Mouse (Mus musculus): Measurements from ENCODE around the gene Sidt1.

Sidt1 gene

DNA sequence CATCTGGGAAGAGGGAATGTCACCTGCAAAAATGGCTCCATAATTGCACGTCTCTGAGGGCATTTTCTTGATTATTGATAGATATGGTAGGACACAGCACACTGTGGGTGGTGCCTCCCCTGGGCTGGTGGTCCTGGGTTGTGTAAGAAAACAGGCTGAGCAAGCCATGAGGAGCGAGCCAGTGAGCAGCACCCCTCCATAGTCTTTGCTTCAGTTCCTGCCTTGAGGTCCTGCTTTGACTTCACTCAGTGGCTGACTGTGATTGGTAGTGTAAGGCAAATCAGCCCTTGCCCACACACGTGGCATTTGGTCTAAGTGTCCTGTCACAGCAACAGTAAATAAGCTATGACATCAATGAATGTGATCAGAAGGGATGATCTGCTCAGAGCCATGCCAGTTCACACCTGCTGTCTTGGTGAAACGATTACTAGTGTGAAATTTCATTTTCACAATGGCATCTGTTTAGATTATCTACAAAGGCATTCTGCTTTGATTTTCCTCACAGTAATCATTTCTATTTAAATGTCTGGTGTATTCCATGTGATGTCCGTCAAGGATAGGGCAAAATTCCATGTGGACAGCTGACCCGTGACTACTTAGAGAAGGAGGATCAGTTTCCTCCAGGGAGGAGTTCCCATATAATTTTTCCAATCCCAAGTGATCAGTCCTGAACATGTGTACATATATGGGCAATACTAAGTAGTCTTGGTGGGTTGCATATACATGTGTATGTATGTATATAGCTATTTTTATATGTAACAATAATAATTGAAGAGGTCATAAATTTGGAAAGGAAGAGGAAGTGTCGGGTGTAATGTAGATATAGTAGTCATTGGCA lies 79.0 kb downstream of the Sidt1 start:
- DNase-seq (ENCODE audit: low read depth, low spot score), result no peak

DNA sequence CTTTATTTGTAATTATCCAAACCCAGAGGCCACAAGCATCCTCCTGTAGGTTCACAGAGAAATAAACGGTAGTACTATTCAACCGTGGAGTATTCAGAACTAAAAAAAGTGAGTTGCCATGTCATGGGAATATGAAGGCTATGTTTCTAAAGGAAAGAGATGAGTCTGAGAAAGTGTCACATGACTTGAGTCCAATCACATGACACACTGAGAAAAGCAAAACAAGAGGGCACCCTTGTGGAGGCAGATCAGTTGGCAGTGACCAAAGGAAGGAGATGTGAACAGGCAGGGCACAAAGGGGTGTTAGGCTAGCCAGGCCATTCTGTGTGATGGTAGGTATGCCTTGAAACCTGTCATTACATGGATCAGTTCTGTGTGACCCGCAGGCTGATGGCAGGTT lies 80.3 kb downstream of the Sidt1 start:
- DNase-seq (ENCODE audit: low read depth, low spot score), result no peak

DNA sequence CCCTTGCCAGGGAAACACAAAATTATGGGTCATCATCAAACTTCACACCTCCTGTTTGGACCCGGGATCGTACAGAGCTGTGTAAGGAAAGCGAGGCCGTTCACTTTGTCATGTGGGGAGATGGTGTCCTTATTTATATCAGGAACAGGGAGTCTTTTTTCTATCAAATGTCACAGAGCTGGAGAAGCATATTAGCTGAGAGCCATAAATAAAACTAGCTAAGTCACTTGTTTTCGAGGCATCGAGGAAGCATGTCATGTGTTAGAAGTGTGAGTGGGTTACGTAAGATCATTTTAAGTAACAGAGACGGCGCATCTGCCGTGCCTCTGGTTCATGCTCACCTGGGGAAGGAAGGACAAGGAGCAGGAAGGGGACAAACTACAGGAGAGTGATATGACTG lies 83.0 kb downstream of the Sidt1 start:
- DNase-seq (ENCODE audit: low read depth, low spot score), result no peak

DNA sequence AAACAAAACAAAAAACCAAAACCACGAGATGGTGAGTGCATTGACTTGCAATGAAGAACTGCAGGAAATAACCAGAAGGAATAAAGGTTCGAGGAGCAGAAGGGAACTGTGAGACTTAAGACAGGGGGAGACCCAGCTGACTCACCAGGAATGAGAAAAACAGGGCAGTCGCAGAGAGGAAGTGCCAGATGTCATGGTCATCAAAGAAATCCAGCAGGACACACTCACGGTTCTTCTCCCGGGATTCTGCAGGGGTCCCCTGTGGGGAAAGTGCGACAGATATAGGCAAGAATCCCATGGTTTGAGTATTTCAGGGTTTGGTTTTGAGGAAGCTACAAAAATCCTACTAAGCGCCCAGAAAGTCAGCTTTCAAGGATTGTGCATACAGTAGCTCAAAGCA lies 89.7 kb downstream of the Sidt1 start:
- no peak for DNase-seq (ENCODE audit: low read depth, low spot score)

DNA sequence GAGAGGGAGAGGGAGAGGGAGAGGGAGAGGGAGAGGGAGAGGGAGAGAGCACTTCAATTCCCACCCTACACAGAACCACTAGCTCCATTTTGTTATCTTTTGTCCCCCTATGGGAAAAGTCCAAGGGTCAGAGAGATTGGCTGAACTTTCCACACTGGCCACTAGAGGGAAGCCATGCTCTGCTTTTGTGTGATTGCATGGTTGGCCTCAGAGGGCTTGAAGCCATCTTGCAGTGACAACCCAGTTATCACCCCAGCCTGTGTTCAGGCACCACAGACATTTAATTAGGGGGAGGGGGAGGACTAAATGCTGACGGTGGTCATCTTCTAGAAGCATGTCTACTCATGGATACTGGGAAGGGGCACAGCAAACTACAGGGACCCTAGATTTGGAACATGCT lies 90.4 kb downstream of the Sidt1 start:
- DNase-seq (ENCODE audit: low read depth, low spot score), result peak; percentile 82

DNA sequence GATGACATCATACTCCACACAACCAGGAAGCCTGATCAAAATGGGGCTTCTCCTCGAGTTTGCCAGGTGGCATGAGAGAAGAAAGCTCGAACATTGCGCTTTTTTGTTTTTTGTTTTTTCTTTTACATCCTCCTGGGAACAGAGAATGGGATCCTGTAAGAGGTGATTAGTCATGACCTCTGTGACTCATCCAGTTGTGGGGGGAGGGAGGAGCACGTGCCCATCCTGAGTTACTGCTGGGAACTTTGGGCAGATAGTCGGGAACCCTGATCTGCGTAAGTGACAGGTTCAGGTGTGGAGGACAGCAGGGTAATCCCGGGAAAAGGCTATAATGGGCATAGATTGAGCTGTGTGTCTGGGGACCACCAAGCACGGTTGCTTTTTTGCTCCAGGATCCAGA lies 92.6 kb downstream of the Sidt1 start:
- DNase-seq (ENCODE audit: low read depth, low spot score), result no peak

DNA sequence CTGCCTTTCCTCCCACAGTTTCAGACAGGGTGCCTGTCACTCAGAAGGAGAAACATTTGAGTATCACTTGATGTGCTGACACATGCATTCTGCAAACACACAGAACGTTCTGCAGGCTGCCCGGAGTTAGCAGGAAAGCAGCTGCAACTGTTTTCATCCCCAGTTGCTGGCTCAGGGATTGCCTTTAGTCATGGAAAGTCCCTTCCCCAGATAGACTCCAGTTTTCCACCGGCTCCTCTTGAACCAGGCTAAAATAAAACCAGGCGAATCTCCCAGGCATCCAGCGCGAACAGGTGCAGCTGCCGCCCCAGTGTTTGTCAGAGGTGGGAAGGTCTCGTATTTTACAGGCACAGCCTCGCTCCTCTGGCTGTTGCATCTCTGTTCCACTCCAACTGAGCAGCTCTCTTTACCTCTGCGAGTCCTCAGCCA lies 94.1 kb downstream of the Sidt1 start:
- DNase-seq (ENCODE audit: low read depth, low spot score), result peak; percentile 7

DNA sequence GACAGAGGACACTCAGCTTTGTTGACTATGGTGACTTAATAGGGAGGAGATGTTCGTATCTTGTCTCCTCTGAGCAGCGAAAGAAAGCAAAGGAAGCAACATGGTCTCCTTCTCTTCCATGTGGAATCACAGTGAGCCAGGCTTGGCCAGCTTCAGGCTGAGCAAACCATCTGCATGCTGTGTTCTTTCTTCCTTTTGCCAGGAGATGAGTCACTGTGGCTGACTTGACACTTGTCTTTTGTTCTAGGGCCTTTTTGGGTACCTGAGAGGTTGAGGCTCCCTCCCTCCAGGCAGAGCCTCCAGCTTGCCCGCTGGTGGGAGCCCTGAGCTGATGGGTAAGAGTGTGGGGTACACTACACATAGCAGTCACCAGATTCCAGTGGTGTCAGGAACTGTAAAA lies 95.2 kb downstream of the Sidt1 start:
- DNase-seq (ENCODE audit: low read depth, low spot score), result no peak

DNA sequence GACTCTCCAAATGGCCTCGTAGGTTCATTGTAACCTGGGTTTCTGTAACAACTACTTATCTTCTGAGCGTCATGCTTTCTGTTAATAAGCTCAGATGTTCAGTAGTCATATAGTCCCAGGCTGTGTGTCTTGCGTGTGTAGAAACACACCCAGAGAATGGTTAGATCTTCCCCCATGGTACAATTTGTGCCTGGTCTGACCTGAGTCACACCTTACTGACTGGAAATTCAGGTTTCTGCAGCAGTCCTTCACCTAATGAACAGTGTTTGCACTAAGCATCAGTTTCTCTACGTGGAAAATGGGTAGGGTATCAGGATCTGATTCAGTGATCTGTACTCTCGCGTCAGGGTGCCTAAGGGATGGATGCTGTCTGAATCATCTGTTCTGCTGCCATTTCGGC lies 100.0 kb downstream of the Sidt1 start:
- DNase-seq (ENCODE audit: low read depth, low spot score), result no peak

DNA sequence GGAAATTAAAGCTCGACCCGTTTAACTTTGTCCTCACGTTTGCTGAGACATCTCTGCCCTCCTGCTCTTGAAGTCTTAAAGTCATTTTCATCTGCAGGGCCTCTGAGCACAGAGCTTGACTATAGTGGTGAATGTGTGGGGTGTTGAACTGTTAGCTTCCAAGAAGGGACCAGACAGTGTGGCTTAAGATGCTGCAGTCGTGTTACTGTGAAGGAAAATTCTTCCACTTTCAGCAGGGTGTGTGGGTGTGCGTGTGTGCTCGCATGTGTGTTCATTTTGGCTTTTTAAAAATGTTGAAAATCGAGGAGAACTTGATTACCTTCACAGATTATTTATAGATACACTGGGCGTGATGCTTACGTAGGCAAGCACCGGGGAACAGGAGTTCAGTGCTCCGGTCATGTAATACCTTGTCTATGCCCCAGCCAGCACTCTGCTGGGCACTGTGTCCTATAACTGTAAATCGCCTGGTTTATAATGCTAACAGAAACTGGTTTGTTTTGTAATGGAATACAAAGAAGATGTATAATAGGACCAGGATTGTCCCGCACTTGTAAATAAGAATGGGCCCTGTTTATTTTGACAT lies 106.2 kb downstream of the Sidt1 start:
- DNase-seq (ENCODE audit: low read depth, low spot score), result no peak

DNA sequence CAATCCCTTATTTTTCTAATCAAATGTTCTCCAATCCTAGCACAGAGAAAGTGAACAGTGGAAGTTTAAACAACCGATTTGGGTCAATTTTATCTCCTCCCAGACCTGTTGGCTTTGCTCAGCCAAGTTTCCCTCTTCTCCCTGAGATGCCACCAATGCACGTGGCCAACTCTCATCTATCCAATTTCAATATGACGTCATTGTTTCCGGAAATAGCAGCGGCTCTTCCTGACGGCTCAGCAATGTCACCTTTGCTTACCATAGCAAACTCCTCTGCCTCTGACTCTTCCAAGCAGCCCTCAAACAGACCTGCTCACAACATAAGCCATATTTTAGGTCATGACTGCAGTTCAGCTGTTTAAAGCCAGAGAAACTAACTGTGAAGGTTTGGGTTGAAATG lies 111.5 kb downstream of the Sidt1 start:
- no peak for DNase-seq (ENCODE audit: low read depth, low spot score)

DNA sequence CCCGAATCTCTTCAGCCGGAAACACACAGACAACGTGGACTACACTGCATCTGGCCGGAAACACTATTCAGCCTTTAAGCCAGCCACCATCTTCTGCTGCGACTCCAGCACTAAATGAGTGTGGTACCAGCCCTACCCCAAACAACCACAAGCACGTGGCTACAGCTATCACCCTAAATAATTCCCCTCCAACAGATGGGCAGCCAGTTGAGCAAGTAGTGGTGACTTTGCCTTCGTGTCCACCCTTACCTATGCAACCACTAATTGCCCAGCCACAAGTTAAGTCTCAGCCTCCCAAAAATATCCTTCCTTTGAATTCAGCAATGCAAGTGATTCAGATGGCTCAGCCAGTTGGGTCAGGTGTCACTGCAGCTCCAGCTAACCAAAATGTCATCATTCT lies 116.6 kb downstream of the Sidt1 start:
- DNase-seq (ENCODE audit: low read depth, low spot score), result no peak

DNA sequence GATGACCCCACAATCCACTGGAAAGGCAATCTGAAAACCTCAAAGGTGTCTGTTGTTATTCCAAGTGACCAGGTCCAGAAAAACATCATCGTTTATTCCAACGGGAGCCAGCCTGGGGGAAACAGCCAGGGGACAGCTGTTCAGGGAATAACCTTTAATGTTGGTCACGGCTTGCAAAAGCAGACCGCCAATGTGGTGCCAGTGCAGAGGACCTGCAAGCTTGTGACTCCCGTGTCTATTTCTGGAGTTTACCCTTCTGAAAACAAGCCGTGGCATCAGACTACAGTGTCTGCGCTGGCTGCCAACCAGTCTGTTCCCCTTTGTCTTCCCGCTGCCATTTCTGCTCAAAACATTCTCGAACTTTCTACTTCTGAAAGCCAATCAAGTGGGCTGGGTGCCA lies 117.5 kb downstream of the Sidt1 start:
- no peak for DNase-seq (ENCODE audit: low read depth, low spot score)

DNA sequence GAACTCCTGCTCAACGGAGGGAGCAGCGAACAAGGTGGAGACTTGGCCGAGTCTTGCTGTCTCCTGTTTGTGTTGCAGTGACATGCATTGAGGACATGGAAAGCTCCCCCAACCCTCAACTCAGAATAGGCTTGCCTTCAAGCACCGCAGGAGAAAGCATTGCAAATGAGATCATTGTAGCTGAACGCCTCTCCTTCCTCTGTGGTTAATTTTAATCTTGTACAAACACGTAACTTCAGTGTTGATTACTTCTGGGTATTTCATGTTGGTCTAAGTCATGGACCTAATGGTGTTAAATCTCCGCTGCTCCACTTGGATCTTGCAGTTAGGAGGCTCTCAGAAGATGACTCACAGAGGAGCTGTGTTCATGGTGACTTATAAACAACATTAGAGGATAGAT lies 120.3 kb downstream of the Sidt1 start:
- DNase-seq (ENCODE audit: low read depth, low spot score), result no peak

DNA sequence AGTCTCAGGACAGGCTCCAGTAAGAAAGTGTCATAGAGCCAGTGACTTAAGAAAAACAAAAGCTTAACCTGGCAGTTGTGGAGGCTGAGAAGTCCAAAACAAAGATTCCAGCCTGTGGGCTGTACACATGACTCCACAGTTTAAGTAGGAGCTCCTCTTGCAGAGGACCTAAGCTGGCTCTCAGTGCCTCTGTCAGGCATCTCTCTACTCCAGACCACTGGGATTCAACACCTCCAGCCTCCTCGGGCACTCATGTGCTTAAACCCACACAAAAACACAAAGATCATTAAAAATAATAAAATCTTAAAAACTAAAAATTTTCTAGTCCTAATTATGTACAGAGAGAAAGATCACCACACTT lies 122.0 kb downstream of the Sidt1 start:
- no peak for DNase-seq (ENCODE audit: low read depth, low spot score)

DNA sequence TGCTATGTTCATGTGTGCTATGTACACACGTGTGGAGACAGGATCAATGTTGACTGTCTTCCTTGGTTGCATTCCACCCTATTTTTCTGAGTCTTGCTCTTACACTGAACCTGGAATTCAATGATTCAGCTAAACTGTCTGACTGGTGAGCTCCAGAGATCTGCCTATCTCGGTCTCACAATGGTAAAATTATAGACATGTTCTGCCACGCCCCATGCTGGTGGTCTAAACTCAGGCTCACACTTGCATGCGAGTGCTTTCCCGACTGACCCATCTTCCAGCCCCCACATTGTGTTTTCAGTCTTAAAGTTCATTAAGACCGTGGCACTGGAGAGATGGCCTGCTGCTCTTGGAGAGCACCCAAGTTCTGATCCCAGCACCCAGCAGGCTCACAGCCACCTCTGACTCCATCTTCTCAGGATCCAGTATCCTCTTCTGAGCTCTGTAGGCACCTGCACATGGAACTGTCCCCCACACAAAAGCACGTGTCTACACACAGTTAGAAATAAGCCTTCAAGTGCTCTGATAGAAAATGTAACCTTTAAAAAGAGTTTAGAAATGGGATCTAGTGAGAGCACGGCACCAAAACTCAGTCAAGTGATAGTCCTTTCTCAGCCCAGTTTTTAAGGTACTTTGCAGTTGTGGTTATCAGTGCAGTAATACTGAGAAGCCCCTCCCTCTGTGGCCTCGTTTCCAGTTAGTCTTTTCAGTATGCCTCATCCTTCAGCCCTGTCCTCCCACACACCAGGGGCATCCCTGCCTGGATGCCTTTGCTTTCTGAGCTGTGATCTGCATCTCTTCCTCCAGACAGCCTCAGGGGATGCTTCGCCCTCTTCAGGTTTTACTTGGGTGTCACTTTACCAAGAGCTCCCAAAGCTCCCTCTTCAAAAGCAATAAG lies 122.6 kb downstream of the Sidt1 start:
- DNase-seq (ENCODE audit: low read depth, low spot score), result no peak

DNA sequence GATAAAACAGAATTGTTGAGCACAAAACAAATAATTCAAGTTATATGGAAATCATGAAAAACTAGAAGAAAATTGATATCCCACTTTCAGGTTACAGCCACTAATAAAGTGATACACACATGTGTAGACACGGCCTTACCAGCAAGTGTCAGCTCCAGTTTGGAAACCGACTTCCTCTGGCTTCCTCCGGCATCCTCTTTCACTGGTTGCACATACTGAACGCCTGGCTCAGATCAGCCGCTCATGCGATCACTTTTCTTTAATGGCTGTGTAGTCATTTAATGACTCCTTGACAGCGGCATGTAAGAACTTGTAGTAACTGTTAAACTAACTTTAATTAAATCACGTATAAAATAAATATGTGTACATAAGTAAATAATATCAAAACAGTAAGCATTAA lies 127.0 kb downstream of the Sidt1 start:
- DNase-seq (ENCODE audit: low read depth, low spot score), result no peak

DNA sequence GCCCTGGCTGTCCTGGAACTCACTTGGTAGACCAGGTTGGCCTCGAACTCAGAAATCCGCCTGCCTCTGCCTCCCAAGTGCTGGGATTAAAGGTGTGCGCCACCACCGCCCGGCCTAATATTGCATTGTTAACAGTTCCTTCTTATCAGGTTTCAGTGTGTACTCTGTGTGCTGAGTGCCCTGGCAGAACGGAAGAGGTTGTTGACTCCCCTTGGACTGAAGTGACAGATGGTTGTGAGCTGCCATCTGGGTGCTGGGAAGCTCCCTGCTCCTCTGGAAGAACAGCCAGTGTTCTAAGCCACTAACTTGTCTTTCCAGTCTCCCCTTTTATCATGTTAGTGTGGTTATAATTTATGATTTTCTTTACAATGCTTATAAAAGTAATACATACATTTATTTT lies 128.7 kb downstream of the Sidt1 start:
- DNase-seq (ENCODE audit: low read depth, low spot score), result no peak

DNA sequence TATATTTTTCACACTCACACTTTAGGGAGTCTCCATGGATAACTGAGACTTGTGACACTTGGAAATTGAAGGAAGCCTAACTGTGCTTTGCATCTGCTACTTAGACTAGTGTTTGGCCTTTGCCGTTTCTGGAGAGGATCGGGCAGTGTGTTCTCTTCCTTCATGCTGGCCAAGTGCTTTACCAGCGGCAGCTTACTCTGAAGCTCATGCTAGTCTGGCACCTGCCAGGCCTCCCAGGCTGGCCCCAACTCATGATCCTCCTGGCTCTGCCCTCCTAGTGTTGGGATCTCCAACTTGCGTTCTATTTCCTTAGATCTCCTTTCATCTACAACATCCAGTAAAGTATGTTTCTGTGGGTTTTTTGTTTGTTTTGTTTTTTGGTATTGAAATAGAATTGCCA lies 132.8 kb downstream of the Sidt1 start:
- no peak for DNase-seq (ENCODE audit: low read depth, low spot score)

DNA sequence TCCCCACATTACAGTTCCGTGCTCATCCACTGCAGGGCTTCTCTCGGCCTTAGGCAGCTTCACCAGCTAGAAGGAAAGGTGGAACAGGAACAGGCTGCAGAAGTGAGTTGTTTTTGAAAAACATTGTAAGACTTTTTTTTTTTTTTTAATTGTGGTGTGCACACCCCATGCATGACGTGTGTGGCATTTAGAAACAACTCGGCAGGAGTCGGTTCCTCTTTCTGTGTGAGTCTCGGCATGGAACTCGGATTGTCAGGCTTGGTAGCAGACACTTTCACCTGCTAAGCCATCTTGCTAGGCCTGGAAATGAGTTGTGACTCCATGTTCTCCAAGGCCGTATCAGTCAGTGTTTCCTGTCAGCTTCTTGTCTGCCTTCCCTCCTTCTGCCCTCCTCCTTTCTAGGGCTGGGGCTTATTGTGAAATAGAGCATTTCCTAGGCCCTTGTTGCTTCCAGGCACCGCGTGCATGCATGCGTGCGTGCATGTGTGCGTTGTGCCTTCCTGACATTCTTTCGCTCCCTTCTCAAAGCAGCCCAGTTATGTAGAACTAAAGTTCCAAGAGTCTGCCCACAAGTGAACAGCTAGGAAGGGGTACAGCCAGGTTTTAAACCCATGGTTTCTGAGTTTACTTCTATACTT lies 133.8 kb downstream of the Sidt1 start:
- no peak for DNase-seq (ENCODE audit: low read depth, low spot score)

DNA sequence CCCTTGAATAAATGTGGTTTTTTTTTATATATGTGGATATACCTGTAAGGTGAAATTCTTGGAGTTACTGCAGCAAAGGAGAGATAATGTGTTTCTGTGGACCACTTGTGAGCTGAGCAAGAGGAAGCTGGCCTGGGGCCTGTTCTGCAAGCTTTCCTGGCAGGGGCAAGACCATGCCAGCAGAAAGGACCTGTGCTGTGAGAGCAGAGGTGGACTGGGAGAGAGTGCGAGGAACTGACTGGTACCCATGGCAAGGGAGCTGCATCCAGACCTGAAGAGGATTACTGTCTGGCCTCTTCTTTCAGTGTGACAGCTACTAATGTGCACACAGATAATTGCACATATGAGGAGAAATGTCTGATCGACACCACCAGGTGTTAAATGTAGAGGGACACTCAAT lies 142.0 kb downstream of the Sidt1 start:
- DNase-seq (ENCODE audit: low read depth, low spot score), result no peak

Data from mesoderm, embryonic 11.5 days (tissue).